Mouse (Mus musculus) heart, adult 11 months (tissue): ENCODE measurements around the gene Gm826.

Source experiments
- DNase-seq: peaks from one replicate; pipeline ENCODE4 v3.0.0; 2022

The Gm826 gene

GRCm38 (mm10) chr2:160353581-160353980 lies 19.6 kb upstream of the Gm826 start:
- no peak for DNase-seq

DNA sequence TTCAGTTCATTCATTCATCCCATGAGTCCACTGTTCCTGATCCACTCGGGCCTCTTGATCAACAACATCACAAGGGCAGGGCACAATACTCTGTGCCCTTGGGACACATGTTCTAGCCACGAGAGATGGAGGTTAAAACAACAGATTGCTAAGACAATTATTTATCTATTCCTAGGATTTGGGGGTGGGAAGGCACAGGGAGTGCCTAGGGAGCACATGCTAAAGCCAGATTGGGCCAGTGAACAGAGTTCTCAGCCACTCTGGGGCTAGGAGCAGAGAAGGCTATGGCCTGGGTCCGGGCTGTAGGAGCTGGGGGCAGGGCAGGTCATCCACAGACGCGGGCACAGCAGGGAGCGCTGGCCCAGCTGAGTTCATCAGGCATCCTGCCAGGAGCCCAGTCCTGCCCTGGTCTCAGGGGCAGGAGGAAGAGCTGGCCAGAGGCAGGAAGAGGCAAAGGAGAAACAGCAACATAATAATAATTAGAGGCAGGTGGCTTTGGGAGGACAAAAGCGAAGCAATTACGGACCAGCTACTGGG lies 17.1 kb upstream of the Gm826 start:
- DNase-seq = peak; percentile 95

GRCm38 (mm10) chr2:160349578-160349977 lies 15.6 kb upstream of the Gm826 start:
- no peak for DNase-seq

DNA sequence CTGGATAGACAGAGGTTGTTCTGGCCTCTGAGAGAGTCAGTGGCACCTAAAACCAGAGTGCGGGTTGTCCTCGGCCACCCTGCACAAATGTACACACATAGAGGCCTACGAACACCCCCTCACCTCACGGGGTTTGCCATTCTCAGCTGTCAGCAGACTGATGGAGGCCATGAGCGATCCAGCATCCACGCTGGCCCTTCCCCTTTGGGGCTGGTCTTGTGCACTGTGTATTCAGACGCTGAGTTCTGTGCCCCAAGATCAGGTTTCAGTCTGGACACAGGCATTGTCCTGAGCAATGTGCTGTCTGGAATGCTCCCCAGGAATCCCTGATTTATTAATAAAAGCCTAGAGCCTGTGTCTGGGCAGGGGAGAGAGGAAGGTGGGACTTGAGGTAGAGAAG lies 14.8 kb upstream of the Gm826 start:
- DNase-seq = no peak

GRCm38 (mm10) chr2:160348072-160348604 lies 14.2 kb upstream of the Gm826 start:
- no peak for DNase-seq

GRCm38 (mm10) chr2:160345644-160346043 lies 11.7 kb upstream of the Gm826 start:
- DNase-seq = no peak

DNA sequence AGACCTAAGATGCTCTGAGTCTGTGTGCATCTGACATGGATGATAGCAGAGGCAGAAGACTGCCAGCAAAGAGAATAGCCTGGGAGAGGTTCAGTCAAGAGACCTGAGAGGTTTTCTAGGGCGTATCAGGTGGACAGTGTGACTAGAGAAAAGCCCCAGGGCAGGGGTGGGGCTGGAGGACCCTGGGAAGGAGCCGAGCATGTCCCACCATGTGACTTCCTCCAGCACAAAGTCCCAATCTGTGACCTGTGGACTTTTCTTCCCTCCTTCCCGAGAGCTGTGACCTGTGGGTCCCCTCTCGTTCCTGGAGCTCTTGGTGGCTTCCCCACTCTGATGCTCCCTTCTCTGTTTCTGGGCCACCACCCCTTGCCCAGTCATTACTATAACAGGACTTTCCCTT lies 6.2 kb upstream of the Gm826 start:
- DNase-seq = no peak

DNA sequence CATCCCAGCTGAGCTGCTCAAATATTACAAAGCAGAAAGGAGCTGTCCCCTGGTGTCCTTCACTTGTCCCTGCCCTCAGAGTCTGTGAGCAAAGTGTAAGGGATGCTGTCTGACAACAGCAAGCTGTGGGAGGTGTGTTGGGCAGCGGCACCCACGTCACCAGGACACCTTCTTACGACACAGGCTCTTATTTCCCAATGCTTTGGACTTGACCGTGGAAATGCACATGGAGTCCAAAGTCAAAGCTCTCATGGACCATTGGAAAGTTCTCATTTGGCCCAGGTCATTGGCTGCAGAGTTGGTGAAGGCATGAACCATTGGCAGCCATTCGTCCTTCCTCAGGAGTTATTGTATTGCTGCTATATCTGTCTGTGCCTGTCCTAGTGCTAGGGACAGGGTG lies 5.6 kb upstream of the Gm826 start:
- DNase-seq = no peak

GRCm38 (mm10) chr2:160336053-160336452 lies 2.1 kb upstream of the Gm826 start:
- DNase-seq = no peak

GRCm38 (mm10) chr2:160335043-160335442 lies 1.1 kb upstream of the Gm826 start:
- no peak for DNase-seq

GRCm38 (mm10) chr2:160332516-160333325 lies 1.2 kb downstream of the Gm826 start:
- no peak for DNase-seq

GRCm38 (mm10) chr2:160328886-160329285 lies 5.1 kb downstream of the Gm826 start:
- DNase-seq = peak; percentile 91

DNA sequence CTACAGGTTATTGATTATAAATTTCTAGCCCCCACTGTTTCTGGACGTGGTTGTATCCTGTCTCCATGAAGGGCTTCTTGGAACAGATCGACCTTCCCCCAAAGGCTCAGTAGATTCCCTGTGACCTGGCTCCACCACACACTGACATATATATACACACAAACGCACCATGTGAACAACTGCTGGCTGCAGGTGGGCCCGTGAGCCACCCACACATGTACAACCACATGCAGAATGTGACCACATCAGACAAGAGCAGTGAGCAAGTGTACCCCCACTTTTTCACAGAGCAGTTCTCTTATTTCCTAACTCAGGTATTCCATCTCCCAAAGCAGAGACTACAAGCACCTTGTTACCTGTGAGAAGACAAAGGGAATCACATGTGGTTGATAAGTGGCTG lies 6.2 kb downstream of the Gm826 start:
- no peak for DNase-seq

- DNase-seq = peak; percentile 98
Measured at GRCm38 (mm10) chr2:160327167-160327566, 6.8 kb downstream of the Gm826 start.

DNA sequence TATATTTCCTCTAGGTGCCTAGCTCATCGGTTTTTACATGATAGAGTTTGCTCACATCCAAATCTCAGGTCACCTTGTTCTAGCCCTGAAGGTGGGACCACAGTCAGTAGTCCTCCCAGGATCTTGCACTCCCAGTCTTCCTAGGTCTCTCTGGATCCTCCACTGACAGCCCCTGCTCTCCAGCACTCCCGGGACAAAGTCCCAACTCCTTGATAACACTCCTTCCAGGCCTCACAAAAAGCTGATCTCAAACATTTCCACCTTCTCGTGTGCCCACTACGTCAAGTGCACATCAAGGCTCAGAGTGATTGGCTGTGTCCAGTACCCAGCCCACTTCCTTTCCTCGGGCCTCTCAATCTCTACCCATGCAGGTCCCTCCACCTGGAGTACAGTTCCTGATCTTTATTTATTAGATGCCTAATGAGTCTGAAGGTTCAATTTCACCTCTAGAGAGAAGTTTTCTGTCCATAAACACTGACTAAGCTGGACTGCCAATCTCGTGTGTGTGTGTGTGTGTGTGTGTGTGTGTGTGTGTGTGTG lies 8.8 kb downstream of the Gm826 start:
- DNase-seq = no peak

DNA sequence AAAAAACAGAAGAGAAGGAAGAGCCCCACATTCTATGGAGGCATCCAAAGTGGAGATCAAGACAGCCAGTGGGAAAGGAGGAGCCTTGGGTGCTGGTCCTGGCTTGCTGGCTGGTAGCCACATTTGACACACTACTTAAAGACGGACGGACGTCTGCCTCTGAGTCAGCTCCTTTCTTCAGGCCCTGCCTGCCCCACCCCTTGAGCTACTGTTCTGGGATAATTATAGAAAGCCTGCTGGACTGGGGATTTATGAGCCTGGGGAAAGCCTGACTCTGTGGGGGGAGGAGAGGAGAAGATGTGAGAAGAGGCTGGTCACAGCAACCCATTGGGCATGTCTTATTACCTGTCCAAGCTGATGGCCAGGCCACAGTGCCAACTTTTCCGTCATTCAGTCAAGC lies 12.1 kb downstream of the Gm826 start:
- DNase-seq = peak; percentile 93

DNA sequence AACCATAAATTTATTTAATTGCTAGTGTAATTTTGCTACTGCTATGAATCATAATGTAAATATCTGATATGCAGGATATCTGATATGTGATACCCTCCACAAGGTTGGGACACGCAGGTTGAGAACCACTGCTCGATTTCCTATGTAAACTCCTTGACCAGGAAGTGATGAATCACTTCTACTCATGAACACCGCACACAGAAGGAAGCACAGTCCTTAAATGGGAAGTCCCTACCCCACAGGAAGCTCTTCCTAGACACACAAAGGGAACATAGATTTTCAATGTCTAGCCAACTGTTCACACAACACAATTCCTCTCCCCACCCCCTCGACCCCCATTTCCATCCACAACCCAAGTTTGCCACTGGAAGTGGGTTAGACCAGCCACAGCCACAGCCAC lies 15.7 kb downstream of the Gm826 start:
- DNase-seq = no peak

DNA sequence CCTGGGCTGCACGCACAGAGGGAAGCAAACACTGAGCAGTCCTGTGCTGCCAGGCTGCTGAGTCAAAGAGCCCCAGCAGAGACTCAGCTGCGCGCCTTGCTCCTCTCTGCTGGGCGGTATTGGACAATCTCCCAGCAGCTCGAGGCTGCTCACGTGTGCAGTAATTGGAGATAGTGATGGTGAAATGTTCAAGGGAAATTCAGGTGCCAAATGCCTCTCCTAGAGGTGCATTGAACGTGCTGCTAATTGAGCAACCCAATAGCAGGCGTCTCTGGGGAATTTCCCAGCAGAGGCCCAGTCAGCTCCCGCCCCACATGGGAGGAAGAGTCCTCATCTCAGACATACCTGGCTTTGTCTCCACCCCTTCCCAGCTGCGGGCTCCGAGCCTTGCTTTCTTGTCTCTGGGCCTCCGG lies 20.4 kb downstream of the Gm826 start:
- no peak for DNase-seq

DNA sequence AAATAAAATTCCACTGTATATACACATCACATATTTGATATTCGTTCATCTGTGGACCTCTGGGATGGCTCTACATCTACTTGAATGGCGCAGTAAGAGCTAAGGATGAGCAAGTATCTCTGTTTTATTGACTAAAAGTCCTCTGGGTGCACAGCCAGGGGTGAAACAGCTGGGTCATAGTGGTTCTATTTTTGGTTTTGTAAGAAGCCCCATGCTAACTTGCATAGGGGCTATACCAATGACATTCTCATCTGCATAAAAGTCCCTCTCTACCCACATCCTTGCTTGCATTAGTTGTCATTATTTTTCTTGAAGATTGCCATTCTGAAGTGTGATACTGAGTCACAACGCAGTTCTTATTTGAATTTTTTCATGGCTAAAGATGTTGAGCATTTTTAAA lies 28.9 kb downstream of the Gm826 start:
- DNase-seq = no peak

DNA sequence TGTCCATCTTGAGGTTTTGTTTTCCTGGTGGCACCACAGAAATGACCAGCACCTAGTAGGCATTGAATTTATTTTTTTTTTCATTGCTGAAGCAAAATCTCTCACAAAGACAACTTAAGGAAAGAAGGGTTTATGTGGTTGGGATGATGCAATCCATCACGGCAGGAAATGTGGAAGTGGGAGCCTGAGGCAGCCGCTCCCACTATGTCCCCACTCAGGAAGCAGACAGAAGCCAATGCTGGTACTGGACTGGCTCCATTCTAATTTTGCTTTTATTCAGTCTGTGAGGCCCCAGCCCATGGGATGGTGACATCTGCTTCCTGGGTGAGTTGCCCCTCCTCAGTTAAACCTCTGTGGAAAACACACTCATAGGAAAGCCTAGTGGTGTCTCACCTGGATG lies 30.0 kb downstream of the Gm826 start:
- peak; percentile 91 for DNase-seq

GRCm38 (mm10) chr2:160302013-160302412 lies 31.9 kb downstream of the Gm826 start:
- peak; percentile 27 for DNase-seq

- DNase-seq = peak; percentile 79
Measured at GRCm38 (mm10) chr2:160298586-160298985, 35.4 kb downstream of the Gm826 start.

GRCm38 (mm10) chr2:160288538-160289151 lies 45.3 kb downstream of the Gm826 start:
- DNase-seq = peak; percentile 64
